8 mouse cellular contexts compared by ENCODE assay signal in genomic region chr5:92602691-92603690, GRCm38 (mm10). TPM values are rescaled to one million over a fixed set of nuclear protein-coding genes. Genes with fewer than 3 reads are reported as not detected.
A peak's percentile ranks its signal among the peaks of the same experiment; 100 is the strongest.
DNase-seq lines count a peak whose midpoint lies in the region; ATAC-seq and TF ChIP-seq lines count a peak whose summit lies in the region.

Gene Stbd1, plus strand, starts transcription at chr5:92603041.

- peak; percentile 91 for ATAC-seq in heart, postnatal 0 days (ENCODE audit: insufficient read depth, low read depth)

- H3K4me2 ChIP-seq in heart, postnatal 0 days (ENCODE audit: low read depth, low read length) = peak within 1 kb of the TSS; percentile 82

- 0 out of 2 replicates have a peak, but pooled peaks cover 6% of the 10 kb centered on the region for H3K27me3 ChIP-seq in heart, postnatal 0 days (ENCODE audit: control insufficient read depth, insufficient read depth, low read length)

- H3K9ac ChIP-seq in heart, postnatal 0 days (replicated peaks; ENCODE audit: low read depth, low read length) = peak within 1 kb of the TSS; percentile 83

- peaks cover 14% of the 10 kb centered on the region for H3K36me3 ChIP-seq in heart, postnatal 0 days (replicated peaks; ENCODE audit: control insufficient read depth, insufficient read depth, low read length)

- no peaks in the 10 kb centered on the region for H3K9me3 ChIP-seq in heart, postnatal 0 days (replicated peaks; ENCODE audit: control insufficient read depth, low read length)

- no peaks in the 10 kb centered on the region for H3K4me1 ChIP-seq in embryonic fibroblast, embryonic 13.5 days (ENCODE audit: control insufficient read depth, insufficient read depth, low read length)
- H3K4me1 ChIP-seq in heart, postnatal 0 days (ENCODE audit: control insufficient read depth, insufficient read depth) = peaks cover 16% of the 10 kb centered on the region

- peak; percentile 80 for TF ChIP-seq POLR2A in embryonic fibroblast, embryonic 13.5 days (IDR thresholded peaks at IDR 0.05; ENCODE audit: low read depth, low read length)

- no peak within 1 kb of the TSS for H3K27ac ChIP-seq in embryonic fibroblast, embryonic 13.5 days (ENCODE audit: insufficient read depth, low read length)
- H3K27ac ChIP-seq in heart, postnatal 0 days (ENCODE audit: low read depth) = peak within 1 kb of the TSS; percentile 90

- no peak for TF ChIP-seq CTCF in embryonic fibroblast, embryonic 13.5 days (IDR thresholded peaks at IDR 0.05; ENCODE audit: borderline replicate concordance, insufficient read depth, low read length)
- no peak; the same call in 1 of the 2 replicates for TF ChIP-seq CTCF in heart, postnatal 0 days (IDR thresholded peaks at IDR 0.05; ENCODE audit: low read depth)

- TF ChIP-seq EP300 in heart, postnatal 0 days (IDR thresholded peaks at IDR 0.05; ENCODE audit: low read depth) = no peak

- H3K4me3 ChIP-seq in embryonic fibroblast, embryonic 13.5 days (ENCODE audit: insufficient read depth, low read length) = peak within 1 kb of the TSS; percentile 58
- H3K4me3 ChIP-seq in heart, postnatal 0 days (ENCODE audit: low read depth, low read length) = peak within 1 kb of the TSS; percentile 78

- WGBS in heart, postnatal 0 days = under 1% methylated on average over 55 of the region's 69 CpGs

- DNase-seq in B cell, adult 2 months = peak; percentile 27 to 39
- DNase-seq in WW6 (ENCODE audit: low read depth, low spot score) = peak; percentile 36
- peak; percentile 68 for DNase-seq in heart, postnatal 0 days (ENCODE audit: low spot score)
- DNase-seq in kidney, postnatal 36 days = peak; percentile 55 to 88
- peak; percentile 79 to 85 for DNase-seq in lung, postnatal 4 days
- peak; percentile 35 for DNase-seq in retina, postnatal 7 days (ENCODE audit: low read depth, low spot score)
- peak; percentile 35 for DNase-seq in urinary bladder, postnatal 10 days (ENCODE audit: low spot score)

RNA-seq across cellular contexts. Expression of gene Stbd1, which starts in this region (rescaled TPM):
- polyA plus RNA-seq in embryonic fibroblast, embryonic 13.5 days (2011; ENCODE audit: insufficient read length, low read depth, missing spikeins) = 23.2 and 26.6 TPM in 2 replicates
- total RNA-seq in heart, postnatal 0 days (2014; rRNA removed; ENCODE audit: low replicate concordance) = 80.3 and 83.8 TPM in 2 replicates
- 100 and 143 TPM in 2 replicates for polyA plus RNA-seq in heart, postnatal 0 days (2015; fragmentation: Nextera tagmentation; extraction: Ambion mirVana)
